Mouse (Mus musculus) heart, postnatal 14 days (tissue): ENCODE measurements around the gene Ap1ar. TPM values are rescaled to one million over a fixed set of nuclear protein-coding genes. Genes with fewer than 3 reads are reported as not detected.
A peak's percentile ranks its signal among the peaks of the same experiment; 100 is the strongest.
"Not testable (repeated sequence)": the region's sequence is repeated elsewhere in the genome, so short reads cannot be mapped to it uniquely, and the experiment has no call there.

Experiments used
- DNase-seq, 2 experiments: peaks; one replicate each; pipeline ENCODE4 v3.0.0; 2021 to 2022
- intact Hi-C: fragments of 180-260 bp; cut with DNase I; formaldehyde crosslinking; loops from one replicate; pipeline ENCODE4 v1.15.1; 2025
- total RNA-seq, 2 experiments: library from RNA; stranded (reverse); gene quantifications; 2 replicates each; pipeline ENCODE4 v1.2.3; 2021

The Ap1ar gene
- total RNA-seq, 2 experiments from 2014 or later = 16.0 to 16.7 TPM

- DNase-seq = no peak
- intact Hi-C loops = no loop called here
These were observed 32.9 kb downstream of the Ap1ar start for GRCm38 (mm10) chr3:127804439-127804838.

- intact Hi-C loops = no loop called here
- DNase-seq = no peak
These were observed 34.5 kb downstream of the Ap1ar start for GRCm38 (mm10) chr3:127802814-127803213.

GRCm38 (mm10) chr3:127801162-127801561 lies 36.2 kb downstream of the Ap1ar start:
- no peak for DNase-seq
- intact Hi-C loops = no loop called here

- DNase-seq = no peak
- intact Hi-C loops = no loop called here
These were observed 41.1 kb downstream of the Ap1ar start for GRCm38 (mm10) chr3:127796271-127796670.

- intact Hi-C loops = no loop called here
- no peak for DNase-seq
These were observed 41.6 kb downstream of the Ap1ar start for GRCm38 (mm10) chr3:127795762-127796161.

- intact Hi-C loops = loop anchor here (5.0 kb wide), 2 partner anchors 44 to 104 kb away; partner anchors contain the start of genes Ap1ar and Fam241a
- DNase-seq = no peak
These were observed 44.3 kb downstream of the Ap1ar start for GRCm38 (mm10) chr3:127793022-127793421.

GRCm38 (mm10) chr3:127791595-127792561 lies 45.4 kb downstream of the Ap1ar start:
- DNase-seq = no peak
- intact Hi-C loops = loop anchor here (5.0 kb wide), 2 partner anchors 45 to 105 kb away; partner anchors contain the start of genes Ap1ar and Fam241a

GRCm38 (mm10) chr3:127791056-127791483 lies 46.3 kb downstream of the Ap1ar start:
- peak in 1 of 2 experiments; percentile 11 for DNase-seq
- intact Hi-C loops = loop anchor here (5.0 kb wide), 2 partner anchors 46 to 106 kb away; partner anchors contain the start of genes Ap1ar and Fam241a

GRCm38 (mm10) chr3:127790234-127791055 lies 46.9 kb downstream of the Ap1ar start:
- DNase-seq = peak; percentile 48 to 58
- intact Hi-C loops = loop anchor here (5.0 kb wide), 2 partner anchors 47 to 107 kb away; partner anchors contain the start of genes Ap1ar and Fam241a

GRCm38 (mm10) chr3:127789500-127790191 lies 47.7 kb downstream of the Ap1ar start, which contains the start of gene Tifa:
Gene Tifa (plus strand): TSS chr3:127789805.
- peak; percentile 71 for DNase-seq
- intact Hi-C loops = loop anchor here (5.0 kb wide), 2 partner anchors 48 to 108 kb away; partner anchors contain the start of genes Ap1ar and Fam241a

GRCm38 (mm10) chr3:127788919-127789318 lies 48.4 kb downstream of the Ap1ar start:
- intact Hi-C loops = no loop called here

GRCm38 (mm10) chr3:127788038-127788437 lies 49.3 kb downstream of the Ap1ar start:
- no peak for DNase-seq
- intact Hi-C loops = no loop called here

More at GRCm38 (mm10) chr3:127788919-127789318, 48.4 kb downstream of the Ap1ar start:
- DNase-seq = no peak

- intact Hi-C loops = no loop called here
- DNase-seq = no peak
These were observed 50.3 kb downstream of the Ap1ar start for GRCm38 (mm10) chr3:127787032-127787431.

- intact Hi-C loops, DNase-seq: not testable (repeated sequence)
These were observed 53.6 kb downstream of the Ap1ar start for GRCm38 (mm10) chr3:127783680-127784079.

- no peak for DNase-seq
- intact Hi-C loops = no loop called here
These were observed 54.4 kb downstream of the Ap1ar start for GRCm38 (mm10) chr3:127782921-127783320.

- DNase-seq = no peak
- intact Hi-C loops = no loop called here
These were observed 56.4 kb downstream of the Ap1ar start for GRCm38 (mm10) chr3:127780921-127781320.

- peak; percentile 65 to 73 for DNase-seq
- intact Hi-C loops = no loop called here
These were observed 57.2 kb downstream of the Ap1ar start, which contains the start of gene Alpk1 for GRCm38 (mm10) chr3:127780021-127780644. Gene Alpk1 (minus strand): TSS chr3:127780527.

- intact Hi-C loops = no loop called here
- no peak for DNase-seq
These were observed 68.2 kb downstream of the Ap1ar start for GRCm38 (mm10) chr3:127769146-127769545.

- DNase-seq = no peak
- intact Hi-C loops = no loop called here
These were observed 71.4 kb downstream of the Ap1ar start for GRCm38 (mm10) chr3:127765971-127766370.
